Mouse (Mus musculus): ENCODE measurements around the gene Egf.

Egf gene

DNA sequence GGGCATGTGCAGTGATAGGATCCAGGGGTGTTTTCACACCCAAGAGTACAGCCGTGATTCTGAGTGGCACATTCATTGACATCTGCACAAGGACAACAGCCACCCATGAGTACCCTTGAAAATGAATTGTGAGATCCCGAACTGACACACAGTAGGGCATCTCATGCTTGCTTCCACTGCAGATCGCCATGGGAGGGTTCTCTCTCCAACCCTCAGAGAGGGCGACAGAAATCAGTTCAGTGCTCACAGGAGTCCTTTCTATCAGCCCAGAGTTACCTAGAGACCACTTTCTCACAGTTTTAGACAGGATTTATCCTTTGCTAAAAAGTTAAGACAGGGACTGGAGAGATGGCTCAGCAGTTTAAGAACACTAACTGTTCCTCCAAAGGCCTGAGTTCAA is 31.8 kb downstream of the Egf start:
- no peak for DNase-seq (ENCODE audit: low read depth in 2 of 2, low spot score in 2 of 2)

DNA sequence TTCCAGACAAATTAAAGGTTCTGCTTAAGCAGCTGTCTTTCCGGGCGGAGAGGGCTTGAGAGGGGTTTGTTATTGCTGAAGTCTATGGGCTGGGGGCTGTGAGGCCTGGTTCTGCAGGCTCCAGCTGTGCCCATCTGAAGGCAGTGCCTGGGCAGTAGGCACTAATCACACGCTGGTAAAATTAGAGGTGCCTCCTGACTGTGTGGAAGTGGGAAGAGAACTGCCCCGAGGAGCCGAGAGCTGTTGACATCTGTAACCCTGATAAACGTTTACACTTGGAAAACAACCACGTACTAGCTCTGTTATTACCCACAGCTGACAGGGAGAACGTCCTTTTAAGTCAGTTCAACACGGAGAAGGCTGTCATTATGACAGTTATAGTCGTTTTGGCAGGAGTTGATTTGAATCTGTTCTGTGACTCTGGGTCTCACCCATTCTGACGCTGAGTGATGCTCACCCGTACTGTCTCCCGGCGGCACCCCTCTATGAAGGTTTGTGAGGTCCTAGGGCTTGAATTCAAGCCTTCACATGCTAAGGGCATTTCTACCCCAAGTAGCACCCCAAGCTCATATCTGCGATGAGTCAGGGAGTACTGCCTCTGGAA is 40.5 kb downstream of the Egf start:
- DNase-seq (ENCODE audit: low read depth in 2 of 2, low spot score in 2 of 2), result no peak

- no peak for DNase-seq (ENCODE audit: low read depth in 2 of 2, low spot score in 2 of 2)
These were observed 47.0 kb downstream of the Egf start for GRCm38 (mm10) chr3:129708157-129708556.

DNA sequence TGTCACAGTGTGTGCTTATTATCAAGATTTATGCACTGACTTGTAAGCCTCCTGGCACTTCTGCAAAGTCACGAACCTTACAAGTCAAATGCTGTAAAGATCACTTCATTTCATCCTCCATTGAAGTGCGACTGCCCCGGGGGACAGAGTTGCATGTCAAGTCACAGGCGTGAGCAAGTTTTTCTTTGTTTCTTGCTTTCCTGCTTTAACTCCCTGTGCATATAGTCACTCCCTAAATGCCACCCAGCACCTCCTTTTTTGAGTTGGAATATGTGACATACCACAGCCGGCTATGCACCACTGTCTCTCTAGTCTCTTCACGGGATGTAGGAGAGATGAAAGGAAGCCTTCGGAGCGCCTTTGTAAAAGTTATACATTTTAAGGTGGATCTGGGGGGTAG is 56.2 kb downstream of the Egf start:
- no peak for DNase-seq (ENCODE audit: low read depth in 2 of 2, low spot score in 2 of 2)

GRCm38 (mm10) chr3:129698365-129698764 is 56.8 kb downstream of the Egf start:
- DNase-seq (ENCODE audit: low read depth in 2 of 2, low spot score in 2 of 2), result no peak

- DNase-seq (ENCODE audit: low read depth in 2 of 2, low spot score in 2 of 2), result no peak
These were observed 57.4 kb downstream of the Egf start for GRCm38 (mm10) chr3:129697691-129698090.

- no peak for DNase-seq (ENCODE audit: low read depth in 2 of 2, low spot score in 2 of 2)
These were observed 59.2 kb downstream of the Egf start for GRCm38 (mm10) chr3:129695943-129696342.

DNA sequence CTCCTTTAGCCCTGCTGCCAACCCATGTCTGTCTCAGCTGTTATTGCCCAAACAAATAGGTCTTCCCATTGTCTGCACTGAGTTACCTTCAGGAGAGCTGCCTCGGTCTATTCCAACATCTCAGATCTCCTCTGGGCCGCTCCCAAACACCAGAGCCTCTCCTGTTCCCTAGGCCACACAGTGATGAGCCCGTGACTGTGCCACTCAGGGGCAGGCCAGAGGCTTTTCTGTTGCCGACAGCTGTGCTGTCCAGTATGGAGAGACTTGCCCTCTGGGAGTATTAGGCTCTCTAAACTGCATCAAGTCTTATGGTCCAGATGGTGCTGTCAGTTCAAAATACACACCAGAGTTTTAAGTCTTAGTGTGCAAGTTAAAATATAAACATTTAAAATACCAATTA is 61.5 kb downstream of the Egf start:
- no peak for DNase-seq (ENCODE audit: low read depth in 2 of 2, low spot score in 2 of 2)

- DNase-seq (ENCODE audit: low read depth in 2 of 2, low spot score in 2 of 2), result no peak
These were observed 62.3 kb downstream of the Egf start for GRCm38 (mm10) chr3:129692816-129693215.

DNA sequence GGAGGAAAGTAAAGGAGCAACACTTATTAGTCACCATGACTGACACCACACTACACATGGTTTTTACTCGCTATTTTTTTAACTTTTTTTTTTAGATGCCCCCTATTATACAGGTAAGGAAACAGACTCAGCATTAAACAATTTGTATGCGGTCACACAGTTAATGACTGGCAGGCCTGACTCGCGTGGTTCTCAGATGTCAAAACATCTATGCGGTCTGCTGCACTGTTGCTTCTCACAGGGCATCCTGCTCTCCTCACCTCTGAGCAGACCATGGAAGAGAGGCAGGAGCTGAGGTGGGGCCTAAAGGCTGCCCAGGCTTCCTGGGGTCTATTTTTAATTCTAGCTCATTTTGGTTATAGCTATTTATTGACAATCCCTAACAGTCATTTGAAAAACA is 67.7 kb downstream of the Egf start:
- no peak for DNase-seq (ENCODE audit: low read depth in 2 of 2, low spot score in 2 of 2)

GRCm38 (mm10) chr3:129686698-129687333 is 68.3 kb downstream of the Egf start:
- peak; percentile 44 to 48 for DNase-seq (ENCODE audit: low read depth in 2 of 2, low spot score in 2 of 2)

- DNase-seq (ENCODE audit: low read depth in 2 of 2, low spot score in 2 of 2), result no peak
These were observed 68.9 kb downstream of the Egf start for GRCm38 (mm10) chr3:129686196-129686595.

DNA sequence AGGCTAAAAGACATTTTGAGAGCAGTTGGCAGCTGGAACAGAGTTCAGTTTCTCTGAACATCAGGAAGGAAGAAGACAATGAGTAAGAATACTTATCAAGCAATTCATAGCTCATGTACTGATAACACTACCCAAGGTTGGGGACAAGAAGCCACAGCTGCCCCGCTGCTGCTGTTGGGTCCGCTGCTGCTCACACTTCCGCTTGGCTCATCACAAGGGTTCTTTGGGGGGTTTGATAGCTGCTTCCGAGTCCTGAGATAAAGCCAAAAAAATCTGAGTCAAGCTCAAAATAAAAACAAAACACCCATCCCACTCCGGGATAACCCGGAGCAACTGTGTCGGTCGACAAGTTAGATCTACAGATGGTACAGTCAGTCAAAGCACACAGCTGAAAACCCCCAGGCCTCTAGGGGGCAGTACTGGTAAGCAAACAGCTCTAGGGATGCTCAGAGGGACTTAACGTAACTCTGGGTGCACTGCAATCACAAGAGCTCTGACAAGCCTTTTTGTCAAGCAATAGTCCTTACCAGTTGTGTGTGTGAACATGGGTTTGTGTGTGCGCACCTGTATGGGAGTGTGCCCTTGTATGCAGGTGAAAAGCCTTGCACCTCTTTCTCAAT is 71.9 kb downstream of the Egf start:
- peak in 1 of 2 experiments; percentile 18 for DNase-seq (ENCODE audit: low read depth in 2 of 2, low spot score in 2 of 2)

GRCm38 (mm10) chr3:129682389-129682788 is 72.7 kb downstream of the Egf start:
- DNase-seq (ENCODE audit: low read depth in 2 of 2, low spot score in 2 of 2), result no peak

- DNase-seq (ENCODE audit: low read depth in 2 of 2, low spot score in 2 of 2), result no peak
These were observed 73.3 kb downstream of the Egf start for GRCm38 (mm10) chr3:129681841-129682240.

GRCm38 (mm10) chr3:129680258-129680657 is 74.9 kb downstream of the Egf start:
- DNase-seq (ENCODE audit: low read depth in 2 of 2, low spot score in 2 of 2), result no peak

- no peak for DNase-seq (ENCODE audit: low read depth in 2 of 2, low spot score in 2 of 2)
These were observed 79.2 kb downstream of the Egf start for GRCm38 (mm10) chr3:129675923-129676322.

GRCm38 (mm10) chr3:129663906-129664305 is 91.2 kb downstream of the Egf start:
- DNase-seq (ENCODE audit: low read depth in 2 of 2, low spot score in 2 of 2), result no peak

DNA sequence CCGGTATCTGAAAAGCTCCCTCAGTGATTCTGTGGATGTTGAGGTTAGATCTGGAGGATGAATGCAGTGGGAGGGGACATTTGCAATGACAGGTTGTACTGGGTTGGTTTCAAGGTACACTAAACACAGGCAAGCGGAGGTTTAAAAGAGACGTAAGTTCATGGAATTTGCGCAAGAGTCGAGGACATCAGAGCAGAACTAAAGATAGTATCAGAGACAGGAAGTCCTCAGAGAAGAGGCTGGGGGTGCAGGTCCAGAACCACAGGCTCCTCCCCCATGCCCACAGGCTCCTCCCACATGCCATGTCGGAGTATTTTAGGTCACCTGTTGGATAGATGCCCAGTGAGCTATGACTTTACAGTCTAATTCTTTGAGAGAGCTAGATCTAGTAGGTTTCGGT is 96.3 kb downstream of the Egf start:
- DNase-seq (ENCODE audit: low read depth in 2 of 2, low spot score in 2 of 2), result peak; percentile 42 to 62

GRCm38 (mm10) chr3:129657775-129658174 is 97.3 kb downstream of the Egf start:
- no peak for DNase-seq (ENCODE audit: low read depth in 2 of 2, low spot score in 2 of 2)

DNA sequence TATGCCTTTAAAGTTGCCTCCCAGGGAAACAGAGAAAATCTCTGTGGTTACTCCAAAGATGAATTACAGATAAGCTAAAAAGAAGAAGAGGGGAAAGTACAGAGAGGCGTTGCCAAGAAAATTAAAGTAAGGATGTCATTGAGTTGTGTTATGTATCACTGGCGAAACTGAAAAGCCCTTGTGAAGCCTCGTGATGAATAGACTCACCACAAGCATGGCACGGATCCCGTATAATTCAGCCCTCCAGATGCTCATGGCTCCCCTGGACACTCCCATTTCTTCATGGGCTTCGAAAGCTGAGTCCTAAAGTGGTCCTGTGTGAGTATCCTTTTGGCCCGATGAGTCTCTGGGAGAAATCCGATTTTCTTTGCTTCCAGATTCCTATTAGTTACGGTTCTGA is 97.9 kb downstream of the Egf start:
- no peak for DNase-seq (ENCODE audit: low read depth in 2 of 2, low spot score in 2 of 2)

- DNase-seq (ENCODE audit: low read depth in 2 of 2, low spot score in 2 of 2), result no peak
These were observed 98.6 kb downstream of the Egf start for GRCm38 (mm10) chr3:129656540-129656939.

DNA sequence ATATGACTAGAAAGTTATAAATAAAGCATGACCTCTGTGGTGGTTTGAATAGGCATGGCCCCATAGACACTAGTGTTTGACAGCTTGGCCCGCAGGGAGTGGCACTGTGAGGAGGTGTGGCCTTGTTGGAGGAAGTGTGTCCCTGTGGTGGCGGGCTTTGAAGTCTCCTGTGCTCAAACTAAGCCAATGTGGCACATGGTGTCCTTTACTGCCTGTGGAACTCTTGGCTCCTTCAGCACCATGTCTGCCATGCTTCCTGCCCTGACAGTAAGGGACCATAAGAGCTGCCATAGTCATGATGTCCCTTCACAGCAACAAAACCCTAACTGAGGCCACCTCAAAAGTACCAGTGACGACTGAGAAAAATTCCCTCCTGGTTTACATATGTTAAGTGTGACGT is 102.6 kb downstream of the Egf start:
- DNase-seq (ENCODE audit: low read depth in 2 of 2, low spot score in 2 of 2), result no peak

Data from CD8-positive naive resting alpha-beta T cell, adult 2 months (primary cell).